Mouse (Mus musculus): ENCODE results near the gene Lmf1. TPM values are rescaled to one million over a fixed set of nuclear protein-coding genes. Genes with fewer than 3 reads are reported as not detected.
A peak's percentile ranks its signal among the peaks of the same experiment; 100 is the strongest.

The Lmf1 gene
- polyA plus RNA-seq, 1 experiment from 2014 or later = 21.5 TPM

- WGBS = 3% methylated on average over 54 of the region's 54 CpGs
- no peak overlapping the region for H3K27ac ChIP-seq (replicated peaks)
- H3K4me1 ChIP-seq = peaks cover 52% of the 10 kb centered on the region
- H3K36me3 ChIP-seq = no peaks in the 10 kb centered on the region
- H3K9ac ChIP-seq (replicated peaks) = peak overlapping the region; percentile 54; the same call in 1 of the 2 replicates
- H3K4me3 ChIP-seq = peak overlapping the region; percentile 49
- peaks cover 78% of the 10 kb centered on the region for H3K27me3 ChIP-seq
- ATAC-seq (ENCODE audit: low FRiP score, low read depth) = peak; percentile 52
- H3K4me2 ChIP-seq (replicated peaks) = peak overlapping the region; percentile 79
- H3K9me3 ChIP-seq = no peaks in the 10 kb centered on the region
Measured at GRCm38 (mm10) chr17:25569833-25570647, 8.8 kb upstream of the Lmf1 start.

GRCm38 (mm10) chr17:25570648-25571452 is 8.0 kb upstream of the Lmf1 start, which contains the start of gene Sox8:
TSS of gene Sox8 (minus strand) at chr17:25570686.
- Histone ChIP-seq H3K27me3 (peaks cover 78% of the 10 kb centered on the region), H3K9ac (replicated peaks) (peak within 1 kb of the TSS; percentile 54; the same call in 1 of the 2 replicates), H3K4me2 (replicated peaks) (peak within 1 kb of the TSS; percentile 79), H3K27ac (replicated peaks) (no peak within 1 kb of the TSS), H3K4me1 (peaks cover 46% of the 10 kb centered on the region), H3K4me3 (peak within 1 kb of the TSS; percentile 49), H3K36me3 (no peaks in the 10 kb centered on the region), H3K9me3 (no peaks in the 10 kb centered on the region)
- peak; percentile 85 for ATAC-seq (ENCODE audit: low FRiP score, low read depth)
- WGBS = under 1% methylated on average over 57 of the region's 61 CpGs

- no peak for ATAC-seq (ENCODE audit: low FRiP score, low read depth)
- Histone ChIP-seq H3K4me2 (replicated peaks) (peak overlapping the region; percentile 79), H3K36me3 (no peaks in the 10 kb centered on the region), H3K27ac (replicated peaks) (no peak overlapping the region), H3K4me1 (peaks cover 46% of the 10 kb centered on the region), H3K9ac (replicated peaks) (peak overlapping the region; percentile 54; the same call in 1 of the 2 replicates), H3K4me3 (peak overlapping the region; percentile 49), H3K9me3 (no peaks in the 10 kb centered on the region), H3K27me3 (peaks cover 78% of the 10 kb centered on the region)
- WGBS = 3% methylated on average over 8 of the region's 8 CpGs
Measured at GRCm38 (mm10) chr17:25571453-25571820, 7.4 kb upstream of the Lmf1 start.

- Histone ChIP-seq H3K36me3 (no peaks in the 10 kb centered on the region), H3K9ac (replicated peaks) (0 out of 2 replicates have a peak overlapping the region, but pooled peaks have one; percentile 28), H3K27ac (replicated peaks) (no peak overlapping the region), H3K9me3 (no peaks in the 10 kb centered on the region), H3K4me2 (replicated peaks) (no peak overlapping the region), H3K4me3 (no peak overlapping the region), H3K4me1 (peaks cover 28% of the 10 kb centered on the region), H3K27me3 (peaks cover 50% of the 10 kb centered on the region)
- no peak for ATAC-seq (ENCODE audit: low FRiP score, low read depth)
- WGBS = 82% methylated on average over 12 of the region's 12 CpGs
Measured at GRCm38 (mm10) chr17:25575208-25575971, 3.5 kb upstream of the Lmf1 start.

GRCm38 (mm10) chr17:25576034-25576433 is 2.9 kb upstream of the Lmf1 start:
- Histone ChIP-seq H3K36me3 (no peaks in the 10 kb centered on the region), H3K4me2 (replicated peaks) (no peak overlapping the region), H3K4me1 (peaks cover 22% of the 10 kb centered on the region), H3K9me3 (no peaks in the 10 kb centered on the region), H3K27me3 (peaks cover 43% of the 10 kb centered on the region), H3K4me3 (no peak overlapping the region), H3K27ac (replicated peaks) (no peak overlapping the region), H3K9ac (replicated peaks) (no peak overlapping the region)
- no peak for ATAC-seq (ENCODE audit: low FRiP score, low read depth)
- WGBS = 75% methylated on average over 2 of the region's 2 CpGs

- Histone ChIP-seq H3K4me3 (no peak overlapping the region), H3K36me3 (no peaks in the 10 kb centered on the region), H3K27me3 (peaks cover 31% of the 10 kb centered on the region), H3K27ac (replicated peaks) (no peak overlapping the region), H3K4me1 (peaks cover 19% of the 10 kb centered on the region), H3K4me2 (replicated peaks) (no peak overlapping the region), H3K9ac (replicated peaks) (no peak overlapping the region), H3K9me3 (no peaks in the 10 kb centered on the region)
- ATAC-seq (ENCODE audit: low FRiP score, low read depth) = no peak
- WGBS = 56% methylated on average over 6 of the region's 6 CpGs
Measured at GRCm38 (mm10) chr17:25577263-25577662, 1.6 kb upstream of the Lmf1 start.

- Histone ChIP-seq H3K4me1 (peaks cover 20% of the 10 kb centered on the region), H3K4me3 (no peak overlapping the region), H3K27me3 (peaks cover 27% of the 10 kb centered on the region), H3K4me2 (replicated peaks) (no peak overlapping the region), H3K27ac (replicated peaks) (no peak overlapping the region), H3K36me3 (no peaks in the 10 kb centered on the region), H3K9me3 (no peaks in the 10 kb centered on the region), H3K9ac (replicated peaks) (no peak overlapping the region)
- ATAC-seq (ENCODE audit: low FRiP score, low read depth) = no peak
- 36% methylated on average over 2 of the region's 2 CpGs for WGBS
Measured at GRCm38 (mm10) chr17:25577702-25578101, 1.2 kb upstream of the Lmf1 start.

GRCm38 (mm10) chr17:25579332-25580047 is 605 bp downstream of the Lmf1 start:
- H3K4me3 ChIP-seq = peak overlapping the region; percentile 78
- peak overlapping the region; percentile 88 for H3K9ac ChIP-seq (replicated peaks)
- peaks cover 11% of the 10 kb centered on the region for H3K27me3 ChIP-seq
- H3K27ac ChIP-seq (replicated peaks) = peak overlapping the region; percentile 77
- H3K36me3 ChIP-seq = no peaks in the 10 kb centered on the region
- H3K4me2 ChIP-seq (replicated peaks) = peak overlapping the region; percentile 82
- peak; percentile 72 for ATAC-seq (ENCODE audit: low FRiP score, low read depth)
- peaks cover 20% of the 10 kb centered on the region for H3K4me1 ChIP-seq
- no peaks in the 10 kb centered on the region for H3K9me3 ChIP-seq
- WGBS = 7% methylated on average over 21 of the region's 21 CpGs

- H3K9ac ChIP-seq (replicated peaks) = no peak overlapping the region
- peaks cover 20% of the 10 kb centered on the region for H3K4me1 ChIP-seq
- H3K27me3 ChIP-seq = peaks cover 7% of the 10 kb centered on the region
- 0 out of 2 replicates have a peak, but pooled peaks cover 20% of the 10 kb centered on the region for H3K36me3 ChIP-seq
- H3K4me2 ChIP-seq (replicated peaks) = no peak overlapping the region
- no peak overlapping the region for H3K27ac ChIP-seq (replicated peaks)
- H3K4me3 ChIP-seq = no peak overlapping the region
- 89% methylated on average over 8 of the region's 8 CpGs for WGBS
- no peaks in the 10 kb centered on the region for H3K9me3 ChIP-seq
- no peak for ATAC-seq (ENCODE audit: low FRiP score, low read depth)
Measured at GRCm38 (mm10) chr17:25582076-25582475, 3.2 kb downstream of the Lmf1 start.

GRCm38 (mm10) chr17:25583099-25583498 is 4.2 kb downstream of the Lmf1 start:
- no peak overlapping the region for H3K4me3 ChIP-seq
- H3K4me2 ChIP-seq (replicated peaks) = no peak overlapping the region
- WGBS = 84% methylated on average over 4 of the region's 4 CpGs
- ATAC-seq (ENCODE audit: low FRiP score, low read depth) = no peak
- H3K9ac ChIP-seq (replicated peaks) = no peak overlapping the region
- no peaks in the 10 kb centered on the region for H3K9me3 ChIP-seq
- H3K27me3 ChIP-seq = no peaks in the 10 kb centered on the region
- peaks cover 30% of the 10 kb centered on the region; the same call in 1 of the 2 replicates for H3K36me3 ChIP-seq
- H3K27ac ChIP-seq (replicated peaks) = no peak overlapping the region
- H3K4me1 ChIP-seq = peaks cover 20% of the 10 kb centered on the region

- no peak overlapping the region for H3K4me2 ChIP-seq (replicated peaks)
- no peak for ATAC-seq (ENCODE audit: low FRiP score, low read depth)
- H3K9ac ChIP-seq (replicated peaks) = no peak overlapping the region
- H3K27me3 ChIP-seq = no peaks in the 10 kb centered on the region
- H3K4me1 ChIP-seq = peaks cover 14% of the 10 kb centered on the region
- H3K36me3 ChIP-seq = peaks cover 34% of the 10 kb centered on the region; the same call in 1 of the 2 replicates
- H3K4me3 ChIP-seq = no peak overlapping the region
- WGBS = 95% methylated on average over 8 of the region's 8 CpGs
- H3K9me3 ChIP-seq = no peaks in the 10 kb centered on the region
- H3K27ac ChIP-seq (replicated peaks) = no peak overlapping the region
Measured at GRCm38 (mm10) chr17:25583858-25584257, 5.0 kb downstream of the Lmf1 start.
